Mouse (Mus musculus) neural tube, embryonic 13.5 days (tissue): ENCODE measurements around the gene Nckap5l. TPM values are rescaled to one million over a fixed set of nuclear protein-coding genes. Genes with fewer than 3 reads are reported as not detected.

Source experiments
- ATAC-seq: fragments of 200-750 bp; cut with Nextera tagmentation; 2 replicates; pipeline ENCODE4 v1.8.0; 2017; ENCODE audit warnings: low read depth, mild to moderate bottlenecking, moderate TSS enrichment, moderate library complexity
- H3K27ac ChIP-seq: fragments of 300-500 bp; sonication (generic); replicated peaks from 2 replicates; pipeline ENCODE4 v1.5.1; 2015; ENCODE audit warnings: moderate library complexity, mild to moderate bottlenecking, inconsistent platforms
- H3K27me3 ChIP-seq: fragments of 300-500 bp; sonication (generic); 2 replicates; pipeline ENCODE4 v1.6.1; 2015; ENCODE audit warnings: mild to moderate bottlenecking, inconsistent platforms
- H3K36me3 ChIP-seq: fragments of 300-500 bp; sonication (generic); 2 replicates; pipeline ENCODE4 v1.6.1; 2015; ENCODE audit warnings: mild to moderate bottlenecking, inconsistent platforms
- H3K4me1 ChIP-seq: fragments of 300-500 bp; sonication (generic); replicated peaks from 2 replicates; pipeline ENCODE4 v1.6.1; 2015; ENCODE audit warnings: inconsistent platforms
- H3K4me2 ChIP-seq: fragments of 300-500 bp; sonication (generic); 2 replicates; pipeline ENCODE4 v1.6.1; 2015; ENCODE audit warnings: inconsistent platforms, mild to moderate bottlenecking, moderate library complexity
- H3K4me3 ChIP-seq: fragments of 300-500 bp; sonication (generic); 2 replicates; pipeline ENCODE4 v1.5.1; 2015; ENCODE audit warnings: mild to moderate bottlenecking, inconsistent platforms
- H3K9ac ChIP-seq: fragments of 300-500 bp; sonication (generic); 2 replicates; pipeline ENCODE4 v1.6.1; 2015; ENCODE audit warnings: moderate library complexity, mild to moderate bottlenecking, inconsistent platforms
- H3K9me3 ChIP-seq: fragments of 300-500 bp; sonication (generic); 2 replicates; pipeline ENCODE4 v1.6.1; 2016; ENCODE audit warnings: inconsistent platforms
- WGBS: fragments of 180-500 bp; shearing (Covaris S2); methylation state at CpG from one replicate; pipeline ENCODE4 v1.1.7; 2015; 5-methylcytosine and 5-hydroxymethylcytosine counted together
- polyA plus RNA-seq: library from polyadenylated mRNA; unstranded; fragments of >200 nt; fragmentation: Nextera tagmentation; extraction: Ambion mirVana; gene quantifications from 2 replicates; pipeline ENCODE4 v1.2.1, GENCODE M21; 2015

Gene Nckap5l
- polyA plus RNA-seq, 1 experiment from 2014 or later: 18.3 TPM

- WGBS: 93% methylated on average over 6 of the region's 6 CpGs
- peaks cover 37% of the 10 kb centered on the region for H3K36me3 ChIP-seq
Observed at GRCm38 (mm10) chr15:99400602-99401001, 56.9 kb downstream of the Nckap5l start.

DNA sequence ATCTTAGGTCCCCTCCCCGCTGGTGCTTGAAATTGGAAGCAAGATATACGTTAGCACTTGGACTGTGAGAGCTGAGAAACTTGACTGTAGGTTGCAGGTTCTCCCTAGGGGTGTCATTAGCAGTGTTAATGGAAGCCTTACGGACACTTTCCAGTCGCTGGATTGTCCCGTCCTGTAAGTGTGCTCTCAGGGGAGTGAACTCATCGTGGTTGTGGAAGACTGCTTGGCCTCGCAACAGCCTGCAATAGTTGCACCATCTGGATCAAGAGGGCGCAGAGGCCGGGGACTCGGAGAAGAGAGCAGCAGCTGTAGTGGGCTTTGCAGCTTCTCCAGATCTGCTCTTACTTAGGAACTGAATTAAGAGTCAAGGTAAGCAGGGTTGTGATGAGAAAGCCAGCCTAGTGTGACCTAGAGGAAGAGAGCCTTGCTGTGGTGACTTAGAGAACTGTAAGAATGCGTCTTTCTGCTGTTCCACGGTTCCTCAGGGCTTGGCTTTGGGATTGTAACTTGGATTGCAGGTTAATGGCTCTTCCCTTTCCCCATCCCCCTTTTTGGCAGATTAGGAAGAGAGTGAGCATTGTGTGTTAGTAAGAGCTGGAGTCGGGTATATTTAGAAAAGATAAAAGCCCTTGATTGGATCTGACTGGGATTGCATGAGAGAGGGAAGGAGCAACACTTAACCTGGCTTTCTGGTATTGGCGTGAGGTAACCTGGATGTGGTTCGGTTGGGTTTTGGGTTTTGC, 57.9 kb downstream of the Nckap5l start:
- H3K27me3 ChIP-seq: no peaks in the 10 kb centered on the region
- H3K4me3 ChIP-seq: no peak overlapping the region
- no peaks in the 10 kb centered on the region for H3K9me3 ChIP-seq
- 0 out of 2 replicates have a peak overlapping the region, but pooled peaks have one; percentile 18 for H3K27ac ChIP-seq
- no peak overlapping the region for H3K4me2 ChIP-seq
- peaks cover 52% of the 10 kb centered on the region for H3K4me1 ChIP-seq
- no peak overlapping the region for H3K9ac ChIP-seq
- no peak for ATAC-seq
- WGBS: 60% methylated on average over 15 of the region's 15 CpGs
- peaks cover 28% of the 10 kb centered on the region for H3K36me3 ChIP-seq

More at GRCm38 (mm10) chr15:99400602-99401001, 56.9 kb downstream of the Nckap5l start:
- H3K9me3 ChIP-seq: no peaks in the 10 kb centered on the region
- no peaks in the 10 kb centered on the region for H3K27me3 ChIP-seq
- H3K4me3 ChIP-seq: no peak overlapping the region
- H3K27ac ChIP-seq: no peak overlapping the region
- H3K9ac ChIP-seq: no peak overlapping the region
- peaks cover 42% of the 10 kb centered on the region for H3K4me1 ChIP-seq
- no peak overlapping the region for H3K4me2 ChIP-seq
- ATAC-seq: no peak

GRCm38 (mm10) chr15:99397622-99398021, 59.9 kb downstream of the Nckap5l start:
- no peaks in the 10 kb centered on the region for H3K9me3 ChIP-seq
- WGBS: 91% methylated on average over 2 of the region's 2 CpGs
- H3K4me2 ChIP-seq: no peak overlapping the region
- H3K36me3 ChIP-seq: peaks cover 8% of the 10 kb centered on the region
- ATAC-seq: no peak
- no peak overlapping the region for H3K4me3 ChIP-seq
- peaks cover 63% of the 10 kb centered on the region for H3K4me1 ChIP-seq
- H3K9ac ChIP-seq: no peak overlapping the region
- H3K27me3 ChIP-seq: no peaks in the 10 kb centered on the region
- no peak overlapping the region for H3K27ac ChIP-seq

DNA sequence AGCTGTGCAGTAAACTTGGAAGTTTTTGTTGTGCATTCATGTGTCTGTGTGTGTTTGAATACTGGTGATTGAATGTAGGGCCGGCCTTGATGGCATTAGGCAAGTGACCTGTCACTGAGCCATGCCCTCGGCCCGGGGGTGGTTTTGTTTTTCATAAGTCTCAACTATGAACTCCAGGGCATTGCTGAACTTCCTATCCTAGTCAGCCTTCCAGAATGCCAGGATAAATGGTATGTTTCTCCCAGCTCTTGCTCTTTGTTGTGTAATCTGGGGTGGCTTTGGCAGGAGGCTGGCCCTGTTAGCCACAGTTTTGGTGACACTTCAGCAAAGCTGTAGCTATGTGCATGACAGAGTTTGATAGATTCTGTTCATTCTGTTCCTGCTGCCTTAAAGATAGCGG, 60.7 kb downstream of the Nckap5l start:
- WGBS: 78% methylated on average over 4 of the region's 4 CpGs
- H3K4me1 ChIP-seq: peaks cover 69% of the 10 kb centered on the region

GRCm38 (mm10) chr15:99396462-99396861, 61.1 kb downstream of the Nckap5l start:
- Histone ChIP-seq H3K4me3 (no peak overlapping the region), H3K4me2 (no peak overlapping the region), H3K36me3 (no peaks in the 10 kb centered on the region), H3K9ac (0 out of 2 replicates have a peak overlapping the region, but pooled peaks have one; percentile 18), H3K9me3 (no peaks in the 10 kb centered on the region), H3K27ac (no peak overlapping the region), H3K27me3 (no peaks in the 10 kb centered on the region), H3K4me1 (peaks cover 71% of the 10 kb centered on the region)
- no peak for ATAC-seq
- WGBS: 76% methylated on average over 1 of the region's 1 CpGs

More for the DNA sequence above, 60.7 kb downstream of the Nckap5l start:
- Histone ChIP-seq H3K4me3 (no peak overlapping the region), H3K27ac (no peak overlapping the region), H3K4me2 (no peak overlapping the region), H3K27me3 (no peaks in the 10 kb centered on the region), H3K36me3 (0 out of 2 replicates have a peak, but pooled peaks cover under 1% of the 10 kb centered on the region), H3K9ac (no peak overlapping the region), H3K9me3 (no peaks in the 10 kb centered on the region)
- ATAC-seq: no peak

GRCm38 (mm10) chr15:99393386-99394252, 63.9 kb downstream of the Nckap5l start:
- H3K9ac ChIP-seq: peak overlapping the region; percentile 88
- 12% methylated on average over 24 of the region's 24 CpGs for WGBS
- no peaks in the 10 kb centered on the region for H3K27me3 ChIP-seq
- peak; percentile 1; the same call in 1 of the 2 replicates for ATAC-seq
- H3K27ac ChIP-seq: peak overlapping the region; percentile 94
- peak overlapping the region; percentile 100 for H3K4me2 ChIP-seq
- H3K9me3 ChIP-seq: no peaks in the 10 kb centered on the region
- H3K4me3 ChIP-seq: peak overlapping the region; percentile 77
- no peaks in the 10 kb centered on the region for H3K36me3 ChIP-seq
- peaks cover 58% of the 10 kb centered on the region for H3K4me1 ChIP-seq

DNA sequence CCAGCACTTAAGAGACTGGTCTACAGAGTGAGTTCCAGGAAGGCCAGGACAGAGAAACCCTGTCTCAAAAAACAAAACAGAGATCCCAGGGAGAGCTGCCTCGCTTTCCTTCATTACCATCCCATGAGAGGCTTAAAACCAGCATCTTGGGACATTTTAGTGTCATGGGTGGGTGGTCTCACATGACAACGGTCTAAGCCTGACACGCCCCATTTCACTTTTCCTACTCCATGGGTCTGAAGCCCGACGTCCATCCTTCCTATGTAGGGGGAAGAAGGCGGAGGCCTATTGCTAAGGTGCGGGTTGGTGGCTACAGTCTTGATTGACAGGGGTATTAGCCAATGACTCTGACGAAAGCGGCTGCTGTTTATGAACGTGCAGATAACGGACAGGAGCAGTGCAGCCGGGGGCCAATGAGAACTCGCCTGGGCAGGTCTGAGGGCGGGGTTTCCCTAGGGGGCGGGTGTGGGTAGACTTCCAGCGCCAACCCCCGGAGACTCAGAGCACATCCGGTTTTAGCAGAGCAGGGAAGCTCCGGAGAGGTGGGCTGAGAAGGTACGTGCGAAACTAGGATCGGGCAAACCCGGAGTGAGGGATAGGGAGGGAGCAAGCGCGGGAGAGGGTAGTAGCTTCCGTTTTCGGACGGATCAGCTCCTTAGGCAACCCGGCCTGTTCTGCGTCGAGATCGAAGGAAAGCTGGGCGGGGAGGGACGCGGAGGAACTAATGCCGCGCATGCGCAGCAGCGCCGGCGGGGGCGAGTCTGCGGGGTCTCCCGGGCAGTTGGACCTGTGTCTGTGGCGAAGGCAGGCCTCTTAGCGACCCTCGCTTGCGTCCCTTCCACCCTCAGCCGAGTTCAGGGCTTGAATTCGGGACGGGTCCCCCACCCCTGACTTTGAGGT, 64.8 kb downstream of the Nckap5l start, which contains the start of gene Tmbim6:
Tmbim6 (plus strand) TSS at position 397 of the 900 bp plus-strand sequence.
- WGBS: under 1% methylated on average over 51 of the region's 51 CpGs
- H3K9me3 ChIP-seq: no peaks in the 10 kb centered on the region
- H3K9ac ChIP-seq: peak within 1 kb of the TSS; percentile 88
- H3K4me3 ChIP-seq: peak within 1 kb of the TSS; percentile 77
- no peaks in the 10 kb centered on the region for H3K36me3 ChIP-seq
- H3K27ac ChIP-seq: peak within 1 kb of the TSS; percentile 94
- H3K4me2 ChIP-seq: peak within 1 kb of the TSS; percentile 100
- ATAC-seq: peak; percentile 100
- no peaks in the 10 kb centered on the region for H3K27me3 ChIP-seq
- H3K4me1 ChIP-seq: peaks cover 50% of the 10 kb centered on the region

DNA sequence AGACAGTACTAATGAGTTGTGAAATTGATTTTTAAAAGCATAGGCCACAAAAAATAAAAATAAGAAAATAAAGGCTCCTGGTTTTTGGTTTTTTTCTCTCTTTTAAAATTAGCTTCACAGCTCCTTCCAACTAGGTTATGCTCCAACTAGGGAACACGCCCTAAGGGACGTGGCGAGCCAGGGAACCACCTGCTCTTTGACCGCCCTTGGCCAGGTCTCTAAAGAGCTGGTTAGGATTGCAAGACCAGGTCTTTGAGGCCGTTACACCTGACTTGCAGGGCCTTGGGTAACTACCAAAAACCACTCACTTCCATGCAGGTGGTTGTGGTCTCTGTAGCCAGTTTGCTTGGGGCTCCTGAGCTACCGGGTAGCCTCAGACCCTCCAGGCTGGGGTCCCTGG, 65.6 kb downstream of the Nckap5l start:
- no peak for ATAC-seq
- Histone ChIP-seq H3K4me3 (peak overlapping the region; percentile 77), H3K9me3 (no peaks in the 10 kb centered on the region), H3K27ac (peak overlapping the region; percentile 79), H3K4me2 (peak overlapping the region; percentile 64), H3K27me3 (no peaks in the 10 kb centered on the region), H3K36me3 (no peaks in the 10 kb centered on the region), H3K9ac (peak overlapping the region; percentile 60), H3K4me1 (peaks cover 43% of the 10 kb centered on the region)
- 87% methylated on average over 6 of the region's 6 CpGs for WGBS

DNA sequence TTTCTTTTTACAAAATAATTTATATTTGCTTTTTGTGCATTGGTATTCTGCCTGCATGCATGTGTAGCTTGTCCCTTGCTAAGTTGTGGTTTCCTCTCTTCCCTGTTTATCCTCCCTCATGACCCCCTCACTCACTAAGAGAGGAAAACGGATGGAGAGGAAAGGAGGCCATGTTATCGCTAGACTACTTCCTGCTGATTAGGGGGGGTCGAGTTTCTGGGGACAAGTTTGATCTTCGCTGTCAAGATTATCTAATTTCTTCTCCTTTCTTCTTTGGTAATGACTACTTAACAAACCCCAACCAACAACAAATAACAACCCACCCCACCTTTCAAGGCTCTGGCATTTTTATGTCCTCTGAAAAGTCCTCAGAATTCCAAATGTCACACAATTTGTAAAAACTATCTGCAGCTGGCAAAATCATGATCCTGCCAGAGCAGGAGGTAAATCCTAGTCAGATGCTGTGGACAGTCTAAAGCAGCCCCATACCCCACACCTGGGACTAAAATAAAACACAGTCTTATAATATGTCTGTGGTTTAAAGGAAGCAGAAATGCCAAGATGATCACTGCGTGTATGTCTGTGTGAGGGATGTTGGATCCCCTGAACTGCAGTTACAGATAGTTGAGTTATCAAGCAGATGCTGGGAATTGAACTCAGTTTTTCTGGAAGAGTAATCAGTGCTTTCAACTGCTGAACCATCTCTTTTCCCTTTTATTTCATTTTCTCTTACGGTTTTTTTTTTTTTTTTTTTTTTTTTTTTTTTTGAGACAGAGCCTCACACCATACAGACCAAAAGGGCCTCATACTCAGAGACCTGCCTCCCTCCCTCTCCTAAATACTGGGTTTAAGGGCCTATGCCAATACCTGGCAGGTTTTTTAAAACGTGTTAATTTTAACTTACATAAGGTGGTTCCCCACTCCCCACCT, 66.8 kb downstream of the Nckap5l start:
- no peak for ATAC-seq
- H3K9me3 ChIP-seq: no peaks in the 10 kb centered on the region
- H3K4me1 ChIP-seq: peaks cover 30% of the 10 kb centered on the region
- no peaks in the 10 kb centered on the region for H3K27me3 ChIP-seq
- H3K4me2 ChIP-seq: no peak overlapping the region
- WGBS: 69% methylated on average over 7 of the region's 7 CpGs
- no peak overlapping the region for H3K4me3 ChIP-seq
- no peak overlapping the region for H3K27ac ChIP-seq
- H3K36me3 ChIP-seq: no peaks in the 10 kb centered on the region
- H3K9ac ChIP-seq: no peak overlapping the region

GRCm38 (mm10) chr15:99387976-99388375, 69.6 kb downstream of the Nckap5l start:
- H3K27me3 ChIP-seq: no peaks in the 10 kb centered on the region
- ATAC-seq: no peak
- H3K4me2 ChIP-seq: no peak overlapping the region
- no peak overlapping the region for H3K9ac ChIP-seq
- H3K9me3 ChIP-seq: no peaks in the 10 kb centered on the region
- no peaks in the 10 kb centered on the region for H3K36me3 ChIP-seq
- peaks cover 8% of the 10 kb centered on the region for H3K4me1 ChIP-seq
- H3K27ac ChIP-seq: no peak overlapping the region
- H3K4me3 ChIP-seq: no peak overlapping the region
- WGBS: 70% methylated on average over 4 of the region's 4 CpGs
